Mouse (Mus musculus) liver, embryonic 11.5 days (tissue): ENCODE data around the gene Slc6a16. TPM values are rescaled to one million over a fixed set of nuclear protein-coding genes. Genes with fewer than 3 reads are reported as not detected.
A peak's percentile ranks its signal among the peaks of the same experiment; 100 is the strongest.

Source experiments
- ATAC-seq: fragments of 200-750 bp; cut with Nextera tagmentation; replicated peaks from 2 replicates; pipeline ENCODE4 v1.8.0; 2017; ENCODE audit warnings: moderate number of reproducible peaks, mild to moderate bottlenecking, moderate TSS enrichment, moderate library complexity; ENCODE audit not compliant: low FRiP score
- DNase-seq: peaks from one replicate; pipeline ENCODE4 v3.0.0-alpha.2; 2017; ENCODE audit warnings: low spot score
- H3K27ac ChIP-seq: fragments of 300-500 bp; sonication (generic); 2 replicates; pipeline ENCODE4 v1.5.1; 2014; ENCODE audit warnings: mild to moderate bottlenecking, low read depth, low read length, control low read depth
- H3K27me3 ChIP-seq: fragments of 300-500 bp; sonication (generic); replicated peaks from 2 replicates; pipeline ENCODE4 v1.6.1; 2014; ENCODE audit warnings: low read length, mixed read lengths; ENCODE audit not compliant: control insufficient read depth, insufficient read depth
- H3K36me3 ChIP-seq: fragments of 300-500 bp; sonication (generic); 2 replicates; pipeline ENCODE4 v1.6.1; 2014; ENCODE audit warnings: mild to moderate bottlenecking, low read length, moderate library complexity, mixed read lengths; ENCODE audit not compliant: control insufficient read depth, insufficient read depth
- H3K4me1 ChIP-seq: fragments of 300-500 bp; sonication (generic); replicated peaks from 2 replicates; pipeline ENCODE4 v1.6.1; 2014; ENCODE audit warnings: low read length, mixed read lengths; ENCODE audit not compliant: control insufficient read depth, insufficient read depth
- H3K4me2 ChIP-seq: fragments of 300-500 bp; sonication (generic); 2 replicates; pipeline ENCODE4 v1.6.1; 2014; ENCODE audit warnings: mild to moderate bottlenecking, control low read depth, moderate library complexity
- H3K4me3 ChIP-seq: fragments of 300-500 bp; sonication (generic); 2 replicates; pipeline ENCODE4 v1.5.1; 2014; ENCODE audit warnings: low read depth, low read length, control low read depth
- H3K9ac ChIP-seq: fragments of 300-500 bp; sonication (generic); 2 replicates; pipeline ENCODE4 v1.6.1; 2014; ENCODE audit warnings: low read depth, low read length, control low read depth
- H3K9me3 ChIP-seq: fragments of 300-500 bp; sonication (generic); 2 replicates; pipeline ENCODE4 v1.6.1; 2016; ENCODE audit warnings: low read length, inconsistent platforms, mixed read lengths; ENCODE audit not compliant: control insufficient read depth
- WGBS: fragments of 180-500 bp; shearing (Covaris S2); extraction: QIAGEN DNeasy Blood & Tissue Kit; methylation state at CpG from one replicate; pipeline ENCODE4 v1.1.7; 2014; 5-methylcytosine and 5-hydroxymethylcytosine counted together
- polyA plus RNA-seq: library from polyadenylated mRNA; unstranded; fragments of >200 nt; fragmentation: Nextera tagmentation; extraction: Ambion mirVana; gene quantifications from 2 replicates; pipeline ENCODE4 v1.2.1, GENCODE M21; 2014

Slc6a16 gene
- polyA plus RNA-seq, 1 experiment from 2014 or later, result 0.19 TPM

GRCm38 (mm10) chr7:45229046-45229445 lies 11.8 kb upstream of the Slc6a16 start:
- WGBS, result 84% methylated on average over 8 of the region's 8 CpGs
- no peak for DNase-seq

GRCm38 (mm10) chr7:45229459-45230203 lies 11.3 kb upstream of the Slc6a16 start:
- Histone ChIP-seq H3K9me3 (no peaks in the 10 kb centered on the region), H3K36me3 (peaks cover 40% of the 10 kb centered on the region), H3K27me3 (no peaks in the 10 kb centered on the region), H3K9ac (no peak overlapping the region; the same call in 1 of the 2 replicates), H3K4me1 (peaks cover 14% of the 10 kb centered on the region), H3K4me3 (no peak overlapping the region), H3K27ac (no peak overlapping the region), H3K4me2 (no peak overlapping the region)
- WGBS, result 80% methylated on average over 7 of the region's 7 CpGs
- DNase-seq (no peak), ATAC-seq (no peak)

More at GRCm38 (mm10) chr7:45229046-45229445, 11.8 kb upstream of the Slc6a16 start:
- H3K27me3 ChIP-seq, result no peaks in the 10 kb centered on the region
- H3K9ac ChIP-seq, result no peak overlapping the region; the same call in 1 of the 2 replicates
- H3K4me1 ChIP-seq, result peaks cover 8% of the 10 kb centered on the region
- peaks cover 42% of the 10 kb centered on the region for H3K36me3 ChIP-seq
- no peaks in the 10 kb centered on the region for H3K9me3 ChIP-seq
- H3K27ac ChIP-seq, result no peak overlapping the region
- no peak overlapping the region for H3K4me3 ChIP-seq
- H3K4me2 ChIP-seq, result no peak overlapping the region
- no peak for ATAC-seq

DNA sequence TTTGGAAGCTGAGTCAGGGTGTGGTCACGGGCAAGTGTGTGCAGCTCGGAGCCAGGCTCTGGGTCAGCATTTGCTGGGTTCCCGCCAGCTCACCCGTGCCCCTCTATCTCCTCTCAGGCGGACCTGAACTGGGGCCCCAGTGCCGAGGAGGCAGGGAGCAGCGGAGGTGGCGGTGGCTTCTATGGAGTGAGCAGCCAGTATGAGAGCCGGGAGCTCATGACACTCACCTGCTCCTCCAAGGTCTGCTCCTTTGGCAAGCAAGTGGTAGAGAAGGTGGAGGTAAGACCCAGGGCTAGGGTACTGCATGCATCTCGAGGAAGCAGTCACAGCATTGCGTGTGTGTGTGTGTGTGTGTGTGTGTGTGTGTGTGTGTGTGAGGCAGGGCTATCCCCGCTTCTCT lies 9.7 kb upstream of the Slc6a16 start:
- Histone ChIP-seq H3K36me3 (peaks cover 31% of the 10 kb centered on the region), H3K9ac (no peak overlapping the region), H3K4me3 (no peak overlapping the region), H3K4me2 (no peak overlapping the region), H3K4me1 (peaks cover 19% of the 10 kb centered on the region), H3K27ac (no peak overlapping the region), H3K9me3 (no peaks in the 10 kb centered on the region), H3K27me3 (0 out of 2 replicates have a peak, but pooled peaks cover 4% of the 10 kb centered on the region)
- 84% methylated on average over 12 of the region's 12 CpGs for WGBS
- no peak for ATAC-seq
- DNase-seq, result no peak

DNA sequence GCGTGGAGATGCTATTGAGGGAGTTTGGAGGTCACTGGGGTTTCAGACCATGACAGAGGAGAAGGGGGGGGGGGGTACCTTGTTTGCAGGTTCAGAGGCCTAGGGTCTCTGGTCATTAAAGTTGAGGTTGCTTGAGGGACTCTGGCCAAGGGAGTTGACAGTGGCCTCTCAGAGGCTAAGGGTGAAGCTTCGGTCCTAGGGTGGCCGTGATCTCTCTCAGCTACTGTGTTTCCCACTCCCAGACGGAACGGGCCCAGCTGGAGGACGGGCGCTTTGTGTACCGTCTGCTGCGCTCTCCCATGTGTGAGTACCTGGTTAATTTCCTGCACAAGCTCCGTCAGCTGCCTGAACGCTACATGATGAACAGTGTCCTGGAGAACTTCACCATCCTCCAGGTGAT lies 8.9 kb upstream of the Slc6a16 start:
- H3K4me3 ChIP-seq, result no peak overlapping the region
- no peak for DNase-seq
- no peak overlapping the region for H3K4me2 ChIP-seq
- H3K9ac ChIP-seq, result no peak overlapping the region
- H3K27ac ChIP-seq, result no peak overlapping the region
- peaks cover 27% of the 10 kb centered on the region for H3K36me3 ChIP-seq
- H3K27me3 ChIP-seq, result 0 out of 2 replicates have a peak, but pooled peaks cover 4% of the 10 kb centered on the region
- no peaks in the 10 kb centered on the region for H3K9me3 ChIP-seq
- WGBS, result 87% methylated on average over 11 of the region's 11 CpGs
- no peak for ATAC-seq
- H3K4me1 ChIP-seq, result peaks cover 19% of the 10 kb centered on the region

DNA sequence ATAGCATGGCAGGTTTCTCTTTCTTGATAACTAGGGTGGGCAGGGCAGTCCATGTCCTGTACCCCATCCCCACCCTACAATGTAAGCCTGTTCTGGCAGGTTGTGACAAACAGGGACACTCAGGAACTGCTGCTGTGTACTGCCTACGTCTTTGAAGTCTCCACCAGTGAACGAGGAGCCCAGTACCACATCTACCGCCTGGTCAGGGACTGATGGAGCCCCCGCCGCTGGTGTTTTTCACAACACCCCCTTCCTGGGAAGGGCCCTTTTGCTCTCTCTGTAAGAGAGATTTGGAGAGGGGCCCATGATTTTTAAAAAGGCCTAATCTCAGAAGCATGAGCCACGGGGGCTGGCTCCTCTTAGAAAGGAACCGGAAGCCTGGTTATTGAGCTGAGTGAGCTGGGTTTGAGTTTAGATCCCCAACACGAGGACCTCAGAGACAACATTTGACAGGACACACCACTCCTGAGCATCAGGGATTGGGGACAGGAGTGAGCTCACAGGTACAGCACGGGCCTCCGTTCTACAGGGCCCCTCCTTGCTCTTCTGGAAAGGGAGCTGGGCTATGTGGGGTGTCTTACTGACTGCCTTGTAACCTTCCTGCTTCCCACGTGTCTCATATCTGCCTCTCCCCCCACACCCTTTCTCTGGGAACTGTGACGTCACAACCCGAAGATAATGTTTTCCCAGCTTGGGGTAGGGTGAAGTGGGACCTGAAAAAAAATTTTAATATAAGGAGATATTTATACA lies 8.0 kb upstream of the Slc6a16 start:
- DNase-seq, result no peak
- Histone ChIP-seq H3K9ac (no peak overlapping the region), H3K4me2 (no peak overlapping the region), H3K27me3 (0 out of 2 replicates have a peak, but pooled peaks cover 4% of the 10 kb centered on the region), H3K27ac (no peak overlapping the region), H3K36me3 (peaks cover 27% of the 10 kb centered on the region), H3K9me3 (no peaks in the 10 kb centered on the region), H3K4me3 (no peak overlapping the region), H3K4me1 (peaks cover 19% of the 10 kb centered on the region)
- 62% methylated on average over 13 of the region's 13 CpGs for WGBS
- no peak for ATAC-seq

GRCm38 (mm10) chr7:45233580-45234332 lies 7.1 kb upstream of the Slc6a16 start:
- DNase-seq (no peak), ATAC-seq (no peak)
- WGBS, result 46% methylated on average over 20 of the region's 20 CpGs
- H3K27ac ChIP-seq, result no peak overlapping the region
- peaks cover 24% of the 10 kb centered on the region for H3K36me3 ChIP-seq
- peaks cover 23% of the 10 kb centered on the region for H3K4me1 ChIP-seq
- 0 out of 2 replicates have a peak, but pooled peaks cover 4% of the 10 kb centered on the region for H3K27me3 ChIP-seq
- no peak overlapping the region for H3K9ac ChIP-seq
- H3K4me2 ChIP-seq, result peak overlapping the region; percentile 60
- H3K4me3 ChIP-seq, result peak overlapping the region; percentile 20
- no peaks in the 10 kb centered on the region for H3K9me3 ChIP-seq

DNA sequence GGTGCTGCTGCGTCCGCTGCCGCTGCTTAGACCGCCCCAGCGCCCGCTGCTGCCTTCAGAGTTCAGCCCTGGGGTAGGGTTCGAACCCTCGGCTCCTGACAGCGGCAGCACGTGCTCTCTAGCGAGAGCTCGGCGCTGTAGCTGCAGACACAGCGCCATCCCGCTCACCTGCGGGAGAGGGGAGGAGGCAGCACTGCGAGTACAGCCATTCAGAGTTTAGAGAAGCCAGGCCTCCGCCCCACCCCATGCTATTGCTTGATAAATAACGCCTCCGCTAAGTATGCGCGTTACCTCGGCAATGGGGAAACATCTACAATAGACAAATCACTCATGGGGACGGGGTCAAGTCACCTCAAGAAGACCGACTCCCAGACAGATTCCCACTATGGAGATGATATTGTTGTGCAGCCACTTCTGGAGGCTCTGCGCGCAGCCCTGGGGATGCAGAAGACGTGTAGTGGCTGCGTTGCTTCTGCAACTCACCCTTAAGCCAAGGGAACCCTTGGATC lies 6.5 kb upstream of the Slc6a16 start:
- ATAC-seq (0 out of 2 replicates have a peak, but pooled peaks have one; percentile 13), DNase-seq (peak; percentile 57)
- peak overlapping the region; percentile 60 for H3K4me2 ChIP-seq
- peak overlapping the region; percentile 20 for H3K4me3 ChIP-seq
- H3K27ac ChIP-seq, result no peak overlapping the region; the same call in 1 of the 2 replicates
- peaks cover 20% of the 10 kb centered on the region for H3K36me3 ChIP-seq
- no peaks in the 10 kb centered on the region for H3K9me3 ChIP-seq
- WGBS, result 29% methylated on average over 29 of the region's 29 CpGs
- no peak overlapping the region for H3K9ac ChIP-seq
- H3K4me1 ChIP-seq, result peaks cover 29% of the 10 kb centered on the region
- H3K27me3 ChIP-seq, result 0 out of 2 replicates have a peak, but pooled peaks cover 4% of the 10 kb centered on the region

DNA sequence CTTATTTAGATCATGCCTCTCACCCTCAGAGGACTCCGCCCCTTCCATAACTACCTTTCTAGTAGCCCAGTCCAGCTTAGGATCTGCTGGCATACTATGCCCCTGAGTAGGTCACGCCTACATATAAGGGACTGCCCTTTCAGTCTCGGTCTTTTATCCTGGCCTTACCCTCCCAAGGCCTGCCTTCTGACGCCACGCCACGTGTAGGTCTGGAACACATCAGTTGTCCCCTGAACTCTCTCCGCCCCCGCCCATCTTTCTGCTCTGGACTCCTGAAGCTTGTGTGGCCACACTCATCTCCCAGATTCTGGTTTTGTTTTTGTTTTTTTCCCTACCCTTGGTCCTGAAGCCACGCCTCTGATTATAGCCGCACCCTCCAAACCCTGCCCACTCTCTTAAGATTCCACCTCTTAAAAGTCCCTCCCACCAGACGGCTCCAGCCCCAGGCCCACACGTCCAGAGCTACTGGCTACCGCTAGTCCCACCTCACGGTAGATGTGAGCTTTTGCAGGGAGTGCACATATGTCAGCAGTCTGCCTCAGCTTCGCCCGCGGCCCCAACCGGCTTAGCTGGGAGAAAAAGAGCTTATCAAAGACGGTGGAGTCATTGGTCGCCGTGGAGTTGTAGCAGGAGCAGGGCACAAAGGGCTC lies 5.8 kb upstream of the Slc6a16 start:
- peaks cover 14% of the 10 kb centered on the region for H3K36me3 ChIP-seq
- H3K9me3 ChIP-seq, result no peaks in the 10 kb centered on the region
- H3K27me3 ChIP-seq, result peaks cover 6% of the 10 kb centered on the region
- DNase-seq (no peak), ATAC-seq (no peak)
- 19% methylated on average over 21 of the region's 21 CpGs for WGBS
- H3K27ac ChIP-seq, result no peak overlapping the region; the same call in 1 of the 2 replicates
- H3K9ac ChIP-seq, result 0 out of 2 replicates have a peak overlapping the region, but pooled peaks have one; percentile 16
- H3K4me3 ChIP-seq, result peak overlapping the region; percentile 25
- H3K4me2 ChIP-seq, result peak overlapping the region; percentile 60
- peaks cover 30% of the 10 kb centered on the region for H3K4me1 ChIP-seq
